Mouse (Mus musculus) small intestine, adult 2 months (tissue): ENCODE results near the gene Cacna1e.

Source experiments
- CTCF ChIP-seq: fragments of 200-500 bp; IDR thresholded peaks from 2 replicates; pipeline ENCODE4 v1.5.1; 2012; ENCODE audit warnings: low read depth, mild to moderate bottlenecking, control low read depth, inconsistent platforms, low read length, moderate library complexity, mixed read lengths; ENCODE audit not compliant: insufficient replicate concordance, insufficient read length; ENCODE audit errors: extremely low read depth
- POLR2A ChIP-seq: fragments of 200-500 bp; IDR thresholded peaks from 2 replicates; pipeline ENCODE4 v1.6.1; 2012; ENCODE audit warnings: low read depth, mild to moderate bottlenecking, control low read depth, inconsistent platforms, low read length, moderate library complexity

GRCm38 (mm10) chr1:154467265-154467664 is 417.0 kb downstream of the Cacna1e start:
- TF ChIP-seq CTCF (no peak), POLR2A (no peak)
